15 mouse cellular contexts compared by ENCODE assay signal in genomic region chr5:100358334-100358733, GRCm38 (mm10). TPM values are rescaled to one million over a fixed set of nuclear protein-coding genes. Genes with fewer than 3 reads are reported as not detected.
DNase-seq lines count a peak whose midpoint lies in the region; ATAC-seq and TF ChIP-seq lines count a peak whose summit lies in the region.
"Had no signal": no experiment of that assay in that cellular context is flagged by ENCODE, and none has a peak within 500 bp of the region (broad histone marks: within the 10 kb centered on the region; RNA-seq: fewer than 3 reads in every experiment).

No protein-coding gene starts in this region.

- H3K27ac ChIP-seq in forebrain, embryonic 10.5 days, result 0 out of 2 replicates have a peak overlapping the region, but pooled peaks have one; percentile 20
- H3K27ac ChIP-seq in forebrain, embryonic 12.5 days, result no peak overlapping the region
- no peak overlapping the region for H3K27ac ChIP-seq in midbrain, embryonic 16.5 days (ENCODE audit: low read length)
- H3K27ac ChIP-seq in midbrain, postnatal 0 days (ENCODE audit: low read depth, low read length), result no peak overlapping the region
- H3K27ac ChIP-seq in limb, embryonic 12.5 days, result 0 out of 2 replicates have a peak overlapping the region, but pooled peaks have one; percentile 17
- H3K27ac ChIP-seq in gastrocnemius, adult 2 months, result no peak overlapping the region
- H3K27ac ChIP-seq: heart, adult 2 months; hindbrain, embryonic 13.5 days; liver, embryonic 14.5 days; midbrain, embryonic 15.5 days had no signal

- peaks cover 12% of the 10 kb centered on the region for H3K4me1 ChIP-seq in forebrain, embryonic 10.5 days
- peaks cover 6% of the 10 kb centered on the region for H3K4me1 ChIP-seq in forebrain, embryonic 12.5 days
- H3K4me1 ChIP-seq in midbrain, embryonic 16.5 days (ENCODE audit: control insufficient read depth, insufficient read depth, low read length), result 0 out of 2 replicates have a peak, but pooled peaks cover 3% of the 10 kb centered on the region
- no peaks in the 10 kb centered on the region; the same call in 1 of the 2 replicates for H3K4me1 ChIP-seq in midbrain, postnatal 0 days (ENCODE audit: insufficient read depth, low read length)
- peaks cover 19% of the 10 kb centered on the region for H3K4me1 ChIP-seq in limb, embryonic 12.5 days (replicated peaks)

- H3K27me3 ChIP-seq in forebrain, embryonic 10.5 days (ENCODE audit: poor library complexity, severe bottlenecking), result no peaks in the 10 kb centered on the region
- H3K27me3 ChIP-seq in forebrain, embryonic 12.5 days, result no peaks in the 10 kb centered on the region
- no peaks in the 10 kb centered on the region for H3K27me3 ChIP-seq in midbrain, embryonic 16.5 days (ENCODE audit: control insufficient read depth, insufficient read depth, low read depth, low read length)
- no peaks in the 10 kb centered on the region for H3K27me3 ChIP-seq in midbrain, postnatal 0 days (ENCODE audit: insufficient read depth, low read length)
- no peaks in the 10 kb centered on the region for H3K27me3 ChIP-seq in limb, embryonic 12.5 days
- H3K27me3 ChIP-seq: hindbrain, embryonic 13.5 days; midbrain, embryonic 15.5 days; Patski had no signal

- no peak for ATAC-seq in forebrain, embryonic 12.5 days (ENCODE audit: low FRiP score)
- ATAC-seq in midbrain, embryonic 16.5 days, result 0 out of 2 replicates have a peak, but pooled peaks have one; percentile 3
- ATAC-seq in midbrain, postnatal 0 days (ENCODE audit: low FRiP score), result no peak
- no peak for ATAC-seq in limb, embryonic 12.5 days (ENCODE audit: insufficient number of reproducible peaks, insufficient read depth, low FRiP score, low TSS enrichment, low read depth)
- ATAC-seq: CD4-positive, CD25-positive, alpha-beta regulatory T cell, adult 4 months; midbrain, embryonic 15.5 days; Patski had no signal

- peaks cover 29% of the 10 kb centered on the region for H3K36me3 ChIP-seq in forebrain, embryonic 10.5 days (replicated peaks)
- H3K36me3 ChIP-seq in forebrain, embryonic 12.5 days (replicated peaks), result peaks cover 33% of the 10 kb centered on the region
- peaks cover 16% of the 10 kb centered on the region for H3K36me3 ChIP-seq in midbrain, embryonic 16.5 days (ENCODE audit: control insufficient read depth, insufficient read depth, low read length)
- peaks cover 17% of the 10 kb centered on the region for H3K36me3 ChIP-seq in midbrain, postnatal 0 days (ENCODE audit: insufficient read depth, low read length)
- peaks cover 35% of the 10 kb centered on the region for H3K36me3 ChIP-seq in limb, embryonic 12.5 days

- WGBS in forebrain, embryonic 10.5 days, result 63% methylated on average over 8 of the region's 8 CpGs
- WGBS in forebrain, embryonic 12.5 days, result 65% methylated on average over 8 of the region's 8 CpGs
- WGBS in midbrain, embryonic 16.5 days, result 47% methylated on average over 8 of the region's 8 CpGs
- WGBS in midbrain, postnatal 0 days, result 51% methylated on average over 8 of the region's 8 CpGs
- WGBS in limb, embryonic 12.5 days, result 29% methylated on average over 8 of the region's 8 CpGs

- H3K9ac ChIP-seq in forebrain, embryonic 12.5 days, result no peak overlapping the region
- no peak overlapping the region for H3K9ac ChIP-seq in midbrain, embryonic 16.5 days (ENCODE audit: low read depth, low read length)
- H3K9ac ChIP-seq in midbrain, postnatal 0 days (replicated peaks; ENCODE audit: low read length, poor library complexity, severe bottlenecking), result no peak overlapping the region
- 0 out of 2 replicates have a peak overlapping the region, but pooled peaks have one; percentile 27 for H3K9ac ChIP-seq in limb, embryonic 12.5 days (replicated peaks)
- H3K9ac ChIP-seq: hindbrain, embryonic 13.5 days; liver, embryonic 14.5 days; midbrain, embryonic 15.5 days had no signal

- no peaks in the 10 kb centered on the region for H3K9me3 ChIP-seq in forebrain, embryonic 10.5 days
- no peaks in the 10 kb centered on the region for H3K9me3 ChIP-seq in forebrain, embryonic 12.5 days
- no peaks in the 10 kb centered on the region for H3K9me3 ChIP-seq in midbrain, embryonic 16.5 days (replicated peaks; ENCODE audit: control insufficient read depth, low read length, poor library complexity, severe bottlenecking)
- no peaks in the 10 kb centered on the region for H3K9me3 ChIP-seq in midbrain, postnatal 0 days (ENCODE audit: low read length)
- no peaks in the 10 kb centered on the region for H3K9me3 ChIP-seq in limb, embryonic 12.5 days
- H3K9me3 ChIP-seq: hindbrain, embryonic 13.5 days; midbrain, embryonic 15.5 days had no signal

- no peak for TF ChIP-seq CTCF in midbrain, postnatal 0 days (IDR thresholded peaks at IDR 0.05)
- TF ChIP-seq CTCF in gastrocnemius, adult 2 months (IDR thresholded peaks at IDR 0.05), result no peak

- DNase-seq in forebrain, embryonic 10.5 days (ENCODE audit: extremely low spot score, low spot score), result no peak
- DNase-seq in midbrain, postnatal 0 days (ENCODE audit: low spot score), result no peak
- peak; percentile 38 to 40 for DNase-seq in thymus, postnatal 36 days
- no peak for DNase-seq in gastrocnemius, adult 2 months
- DNase-seq in adrenal gland, postnatal 10 days, result no peak
- DNase-seq: heart, adult 2 months; kidney, adult 11 months had no signal

- intact Hi-C loops in gastrocnemius, adult 2 months (cut with DNase I), result no loop called here

- H3K4me2 ChIP-seq in forebrain, embryonic 12.5 days, result no peak overlapping the region
- no peak overlapping the region for H3K4me2 ChIP-seq in midbrain, embryonic 16.5 days (ENCODE audit: low read length)
- no peak overlapping the region for H3K4me2 ChIP-seq in midbrain, postnatal 0 days (ENCODE audit: low read depth, low read length, poor library complexity, severe bottlenecking)
- peak overlapping the region; percentile 28; the same call in 1 of the 2 replicates for H3K4me2 ChIP-seq in limb, embryonic 12.5 days
- H3K4me2 ChIP-seq: hindbrain, embryonic 13.5 days; midbrain, embryonic 15.5 days had no signal

- no peak overlapping the region for H3K4me3 ChIP-seq in forebrain, embryonic 10.5 days
- H3K4me3 ChIP-seq in forebrain, embryonic 12.5 days (replicated peaks), result no peak overlapping the region
- H3K4me3 ChIP-seq in midbrain, embryonic 16.5 days (ENCODE audit: low read depth, low read length), result no peak overlapping the region
- H3K4me3 ChIP-seq in midbrain, postnatal 0 days (ENCODE audit: low read depth, low read length), result no peak overlapping the region
- H3K4me3 ChIP-seq in limb, embryonic 12.5 days (replicated peaks), result no peak overlapping the region
- no peak overlapping the region for H3K4me3 ChIP-seq in gastrocnemius, adult 2 months
- H3K4me3 ChIP-seq: heart, adult 2 months; hindbrain, embryonic 13.5 days; midbrain, embryonic 15.5 days had no signal

RNA-seq across cellular contexts. Expression of gene Sec31a, which starts 57.7 kb away (rescaled TPM):
- 95.0 and 104 TPM in 2 replicates for polyA plus RNA-seq in forebrain, embryonic 10.5 days (2016; fragmentation: Nextera tagmentation; extraction: Ambion mirVana)
- 96.3 and 108 TPM in 2 replicates for polyA plus RNA-seq in forebrain, embryonic 12.5 days (2016; fragmentation: Nextera tagmentation; extraction: Ambion mirVana)
- polyA plus RNA-seq in midbrain, embryonic 16.5 days (2015; fragmentation: Nextera tagmentation; extraction: Ambion mirVana), result 91.0 and 92.6 TPM in 2 replicates
- 148 and 227 TPM in 2 replicates for total RNA-seq in midbrain, postnatal 0 days (2014; rRNA removed)
- polyA plus RNA-seq in midbrain, postnatal 0 days (2015; fragmentation: Nextera tagmentation; extraction: Ambion mirVana), result 79.6 and 85.0 TPM in 2 replicates
- 136 and 141 TPM in 2 replicates for polyA plus RNA-seq in limb, embryonic 12.5 days (2016; fragmentation: Nextera tagmentation; extraction: Ambion mirVana)
- 10 to 100 TPM; 65.4 to 71.0 TPM for total RNA-seq in gastrocnemius, adult 2 months (2021)
- 100 to 1,000 TPM; 149 to 150 TPM for total RNA-seq in adrenal gland, postnatal 10 days (2021)

Comparison
In these comparisons a context has a peak if more than half of its experiments do, and no peak if none do; other contexts are left out.
1. H3K27ac ChIP-seq: peak in forebrain, embryonic 10.5 days (single experiment) and limb, embryonic 12.5 days (single experiment); none in forebrain, embryonic 12.5 days (single experiment), midbrain, embryonic 16.5 days (single experiment), midbrain, postnatal 0 days (single experiment) and gastrocnemius, adult 2 months (single experiment).
2. DNase-seq: peak in thymus, postnatal 36 days (2 of 2); none in forebrain, embryonic 10.5 days (single experiment), midbrain, postnatal 0 days (single experiment), gastrocnemius, adult 2 months (single experiment) and adrenal gland, postnatal 10 days (single experiment).